Mouse (Mus musculus) erythroblast, adult 5-6 weeks (primary cell): ENCODE measurements around the gene Tbata. TPM values are rescaled to one million over a fixed set of nuclear protein-coding genes. Genes with fewer than 3 reads are reported as not detected.
A peak's percentile ranks its signal among the peaks of the same experiment; 100 is the strongest.

Experiments
- ATAC-seq: replicated peaks from 2 replicates; pipeline ENCODE4 v1.8.0; 2016; ENCODE audit warnings: moderate number of reproducible peaks, mild to moderate bottlenecking, moderate TSS enrichment, inconsistent platforms; ENCODE audit not compliant: poor library complexity, low FRiP score, severe bottlenecking
- total RNA-seq, 2 experiments: library from RNA; stranded (forward) in 1 of 2; stranded (reverse) in 1 of 2; fragments of 150-400 nt in 1 of 2; fragments of 200-764, 138-1000 nt in 1 of 2; gene quantifications; 2 replicates each; pipeline versions ENCODE4 v1.2.3 to v1.2.4; 2015 to 2017; ENCODE audit warnings: low replicate concordance in 2 of 2

The Tbata gene
- total RNA-seq, 2 experiments from 2014 or later = not detected

DNA sequence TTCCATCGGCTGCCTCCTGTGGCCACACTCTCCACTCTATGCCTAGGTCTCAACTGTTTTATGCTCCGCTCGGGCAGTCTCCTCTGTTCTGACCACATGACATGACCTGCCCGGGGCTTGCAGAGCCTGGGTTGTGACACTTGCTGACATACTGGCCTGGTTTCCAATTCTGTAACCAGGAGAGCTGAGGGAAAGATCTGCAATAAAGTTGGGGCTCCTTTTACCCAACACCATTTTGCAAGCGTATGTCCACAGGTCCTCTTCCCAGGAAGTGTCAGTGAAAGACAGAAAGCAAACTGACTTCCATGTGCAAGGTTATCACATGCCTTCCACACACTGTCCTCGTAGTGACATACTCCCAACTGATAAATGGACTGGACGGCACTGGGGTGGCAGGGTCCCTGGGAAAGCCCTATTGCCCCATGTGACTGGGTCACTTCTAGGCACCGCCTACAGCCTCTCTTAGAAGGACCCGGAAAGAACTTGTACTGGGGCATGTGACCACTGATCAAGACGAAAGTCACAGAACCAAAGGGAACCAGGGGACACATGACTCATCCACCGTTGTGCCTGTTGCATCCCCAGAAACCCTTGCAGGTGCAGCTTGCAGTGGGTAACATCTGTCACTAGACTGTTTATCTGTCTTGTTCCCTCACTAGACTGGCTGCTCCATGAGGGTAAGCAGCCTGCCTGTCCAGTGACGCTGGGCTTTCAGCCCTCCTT, 30.0 kb downstream of the Tbata start:
- no peak for ATAC-seq

DNA sequence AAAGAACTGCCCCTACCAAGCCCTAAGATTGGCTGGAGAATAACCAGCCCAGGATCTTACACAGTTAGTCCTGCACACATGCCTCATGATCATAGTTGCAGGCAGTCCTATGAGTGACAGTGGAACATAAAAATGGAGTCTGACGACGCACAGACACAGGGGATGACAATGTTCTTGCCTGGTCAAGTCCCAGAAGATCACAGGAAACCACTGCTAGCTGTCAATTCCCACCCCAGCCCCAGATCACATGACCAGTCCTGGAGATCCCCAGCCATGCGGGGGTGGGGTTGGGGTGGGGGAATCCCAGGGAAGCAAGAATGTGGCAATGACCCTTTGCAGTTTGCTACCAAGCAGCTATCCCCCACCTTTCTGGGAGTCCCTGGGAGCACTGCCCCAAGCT, 32.2 kb downstream of the Tbata start:
- ATAC-seq = no peak

GRCm38 (mm10) chr10:61208114-61208684, 36.4 kb downstream of the Tbata start:
- ATAC-seq = no peak

DNA sequence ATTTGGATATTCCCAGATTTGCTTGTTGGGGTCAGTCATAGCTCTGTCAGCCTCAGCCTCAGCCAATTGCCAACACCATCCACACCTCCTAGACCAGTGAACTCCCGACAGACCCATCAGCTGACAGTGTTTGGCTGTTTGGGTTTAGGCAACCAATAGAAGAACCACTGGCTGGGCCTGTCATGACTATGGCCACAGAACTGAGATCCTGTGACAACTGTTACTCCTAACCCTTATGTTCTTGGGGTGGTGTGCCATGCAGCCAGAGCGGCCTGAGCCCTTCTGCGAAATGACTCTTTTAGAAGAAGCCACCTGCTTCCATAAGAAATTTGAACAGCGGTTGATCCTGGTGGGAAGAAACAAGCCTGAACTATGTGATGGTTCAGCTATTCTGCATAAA, 39.4 kb downstream of the Tbata start:
- no peak for ATAC-seq

DNA sequence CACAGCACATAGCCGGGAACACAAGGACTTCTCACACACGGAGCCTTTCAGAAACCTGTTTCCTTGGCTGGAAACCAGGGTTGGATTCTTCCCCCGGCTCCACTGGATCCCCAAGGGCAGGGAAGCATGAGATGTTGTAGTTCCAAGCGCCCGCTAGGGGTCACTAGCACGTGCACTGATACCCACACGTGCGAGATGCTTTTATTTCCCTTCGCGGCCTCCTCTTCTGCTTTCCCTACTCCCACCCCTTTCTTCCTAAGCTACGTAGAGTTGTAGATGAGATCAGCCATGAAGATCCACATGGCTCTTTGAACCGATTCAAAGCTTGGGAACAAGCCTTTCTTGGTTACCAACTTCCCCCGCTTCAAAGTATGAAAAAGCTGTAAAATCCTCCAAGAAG, 40.0 kb downstream of the Tbata start:
- ATAC-seq = peak; percentile 64; the same call in 1 of the 2 replicates

GRCm38 (mm10) chr10:61212817-61213216, 41.1 kb downstream of the Tbata start:
- ATAC-seq = no peak

DNA sequence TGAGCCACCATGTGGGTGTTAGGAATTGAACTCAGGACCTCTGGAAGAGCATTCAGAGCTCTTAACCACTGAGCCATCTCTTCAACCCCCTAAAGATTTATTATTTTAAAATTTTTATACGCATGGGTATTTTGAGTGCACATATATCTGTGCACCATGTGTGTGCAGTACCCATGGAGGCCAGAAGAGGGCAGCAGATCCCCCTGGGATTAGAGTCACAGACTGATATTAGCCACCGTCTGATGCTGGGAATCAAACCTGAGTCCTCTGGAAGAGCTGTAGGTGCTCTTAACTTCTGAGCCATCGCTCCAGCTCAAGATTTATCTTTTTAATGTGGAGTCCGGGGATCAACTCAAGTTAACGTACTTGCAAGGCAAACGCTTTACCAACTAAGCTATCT, 43.9 kb downstream of the Tbata start:
- ATAC-seq = no peak

DNA sequence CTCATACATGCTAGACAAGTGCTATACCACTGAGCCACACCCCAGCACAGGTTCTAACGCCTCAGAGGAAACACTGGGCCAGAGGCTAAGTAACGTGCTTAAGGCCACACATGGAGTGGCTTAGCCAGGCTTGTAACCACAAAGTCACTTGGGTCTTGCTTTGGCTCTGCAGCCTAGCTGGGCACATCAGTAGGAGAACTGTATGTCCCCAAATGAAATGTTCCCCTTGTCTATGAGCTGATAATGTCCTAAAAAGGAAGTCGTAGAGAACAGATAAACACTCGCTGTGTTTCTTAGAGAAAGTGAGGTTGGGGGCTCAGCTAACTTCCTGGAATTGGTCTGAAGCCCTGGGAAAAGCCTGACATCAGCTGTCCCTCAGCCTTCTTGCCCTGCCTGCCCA, 44.4 kb downstream of the Tbata start:
- ATAC-seq = no peak

DNA sequence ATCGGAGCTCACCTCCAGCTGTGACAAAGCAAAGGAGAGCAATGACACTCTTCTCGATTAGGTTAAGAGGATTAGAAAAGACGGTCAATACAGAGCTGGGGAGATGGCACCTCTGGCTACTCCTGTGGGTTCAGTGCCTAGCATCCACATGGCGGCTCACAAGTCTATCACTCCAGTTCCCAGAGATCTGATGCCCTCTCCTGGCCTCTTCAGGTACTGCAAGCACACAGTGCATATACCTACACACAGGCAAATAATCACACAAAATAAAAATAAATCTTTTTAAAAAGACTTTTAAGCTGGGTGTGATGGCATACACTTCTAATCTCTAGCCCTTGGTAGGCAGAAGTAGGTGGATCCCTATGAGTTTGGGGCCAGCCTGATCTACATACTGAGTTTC, 47.6 kb downstream of the Tbata start:
- ATAC-seq = no peak

GRCm38 (mm10) chr10:61225694-61226093, 53.9 kb downstream of the Tbata start:
- ATAC-seq = no peak

- no peak for ATAC-seq
Measured at GRCm38 (mm10) chr10:61226784-61227396, 55.1 kb downstream of the Tbata start.

- ATAC-seq = no peak
Measured at GRCm38 (mm10) chr10:61231756-61232155, 60.0 kb downstream of the Tbata start.

GRCm38 (mm10) chr10:61232858-61233567, 61.3 kb downstream of the Tbata start:
- ATAC-seq = no peak

DNA sequence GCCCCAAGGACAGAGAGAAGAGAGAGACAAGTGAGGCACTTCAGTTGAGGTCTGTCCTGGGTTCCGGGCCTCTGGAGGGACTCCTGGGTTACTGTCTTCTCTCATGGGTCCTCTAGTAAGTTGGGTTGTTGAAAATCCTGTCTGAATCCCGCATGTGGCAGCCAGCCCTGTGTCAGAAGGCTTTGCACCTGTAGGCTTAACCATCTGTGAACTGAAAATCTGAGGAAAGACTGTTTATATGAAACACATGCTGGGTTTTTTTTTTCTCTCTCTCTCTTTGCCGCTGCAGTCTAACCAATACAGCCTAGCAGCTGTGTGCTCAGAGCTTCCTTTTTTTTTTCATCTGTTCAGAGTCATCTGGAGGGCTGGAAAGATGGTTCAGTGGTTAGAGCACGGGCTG, 62.6 kb downstream of the Tbata start:
- no peak for ATAC-seq

GRCm38 (mm10) chr10:61235677-61236267, 64.0 kb downstream of the Tbata start:
- no peak for ATAC-seq

DNA sequence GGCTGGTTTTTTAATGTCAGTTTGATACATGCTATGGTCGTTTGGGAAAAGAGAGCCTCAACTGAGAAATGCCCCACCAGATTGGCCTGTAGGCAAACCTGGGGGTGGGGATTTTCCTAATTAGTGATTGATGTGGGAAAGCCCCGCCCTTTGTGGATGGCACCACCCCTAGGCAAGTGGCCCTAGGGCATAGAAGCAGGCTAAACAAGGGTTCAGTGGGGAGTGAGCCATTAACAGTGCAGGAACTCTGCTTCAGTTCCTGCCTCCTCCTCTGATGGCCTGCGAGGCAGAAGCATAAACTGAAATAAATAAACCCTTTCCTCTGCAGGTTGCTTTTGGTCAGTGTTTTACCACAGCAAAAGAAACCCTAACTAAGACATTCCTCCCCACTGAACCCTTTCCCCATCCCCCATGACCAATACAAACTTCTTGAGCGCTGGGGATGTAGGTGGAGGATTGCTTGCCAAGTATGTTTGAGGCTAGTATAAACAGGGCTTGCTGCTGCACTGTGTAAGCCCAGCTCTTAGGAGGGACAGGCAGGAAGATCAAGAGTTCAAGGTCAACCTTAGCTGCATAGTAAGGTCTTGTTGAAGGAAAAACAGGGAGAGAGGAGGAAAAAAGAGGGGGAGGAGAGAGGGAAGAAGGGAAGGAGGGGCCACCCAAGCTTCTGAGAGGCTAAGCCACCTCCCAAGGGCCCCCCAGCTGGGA, 65.1 kb downstream of the Tbata start:
- ATAC-seq = no peak

GRCm38 (mm10) chr10:61237391-61237785, 65.6 kb downstream of the Tbata start:
- no peak for ATAC-seq
